Mouse (Mus musculus) layer of hippocampus, postnatal 14 days (tissue): ENCODE measurements around the gene Ahcyl2. TPM values are rescaled to one million over a fixed set of nuclear protein-coding genes. Genes with fewer than 3 reads are reported as not detected.
A peak's percentile ranks its signal among the peaks of the same experiment; 100 is the strongest.
"Not testable (repeated sequence)": the region's sequence is repeated elsewhere in the genome, so short reads cannot be mapped to it uniquely, and the experiment has no call there.

ENCODE experiments used
- DNase-seq, 2 experiments: peaks; one replicate each; pipeline ENCODE4 v3.0.0; 2021 to 2022; ENCODE audit warnings: low spot score in 2 of 2, mixed read lengths in 1 of 2
- long read RNA-seq, 2 experiments: library from polyadenylated mRNA; stranded (forward); transcript quantifications; one replicate each; pipeline ENCODE4 v2.0.0; 2021
- total RNA-seq, 2 experiments: library from RNA; stranded (reverse); gene quantifications; 2 replicates each; pipeline ENCODE4 v1.2.3; 2021

Ahcyl2 gene
- 100 to 1,000 TPM; 160 to 162 TPM for total RNA-seq
- long read RNA-seq, experiment 1, full-length matches to known transcripts: 8 of 19 reads
- long read RNA-seq, experiment 1, partial matches to known transcripts: 1 of 19 reads
- long read RNA-seq, experiment 1, other reads (novel, unspliced or antisense): 10 of 19 reads
- long read RNA-seq, experiment 2, full-length matches to known transcripts: 12 of 34 reads
- long read RNA-seq, experiment 2, partial matches to known transcripts: 2 of 34 reads
- long read RNA-seq, experiment 2, other reads (novel, unspliced or antisense): 20 of 34 reads

GRCm38 (mm10) chr6:29767813-29768660, at the start of gene Ahcyl2:
Gene Ahcyl2, plus strand, starts transcription at chr6:29768011.
- DNase-seq: peak; percentile 92 to 97

DNA sequence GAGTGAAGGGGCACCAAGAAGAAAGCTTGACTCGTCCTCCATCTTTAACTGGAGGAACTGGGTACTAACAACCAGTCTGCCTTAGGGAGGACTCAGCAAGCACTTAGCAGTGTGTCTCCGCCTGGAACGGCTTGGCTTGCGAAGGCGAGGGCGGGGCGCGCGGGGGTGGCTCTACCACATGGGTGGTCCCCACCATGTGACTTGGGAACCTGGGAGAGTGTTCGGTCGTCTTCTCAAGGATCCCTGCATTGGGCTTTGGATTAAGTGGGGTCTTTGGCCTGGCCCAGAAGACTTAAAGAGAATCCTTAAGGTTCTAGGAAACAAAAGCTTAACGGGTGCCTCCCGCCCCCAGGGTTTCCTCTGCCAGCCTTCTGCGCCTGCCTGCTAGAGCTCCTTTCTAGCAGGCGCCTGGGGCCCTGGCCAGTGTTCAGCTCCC, 48.9 kb upstream of the Ahcyl2 start:
- peak; percentile 57 to 73 for DNase-seq

DNA sequence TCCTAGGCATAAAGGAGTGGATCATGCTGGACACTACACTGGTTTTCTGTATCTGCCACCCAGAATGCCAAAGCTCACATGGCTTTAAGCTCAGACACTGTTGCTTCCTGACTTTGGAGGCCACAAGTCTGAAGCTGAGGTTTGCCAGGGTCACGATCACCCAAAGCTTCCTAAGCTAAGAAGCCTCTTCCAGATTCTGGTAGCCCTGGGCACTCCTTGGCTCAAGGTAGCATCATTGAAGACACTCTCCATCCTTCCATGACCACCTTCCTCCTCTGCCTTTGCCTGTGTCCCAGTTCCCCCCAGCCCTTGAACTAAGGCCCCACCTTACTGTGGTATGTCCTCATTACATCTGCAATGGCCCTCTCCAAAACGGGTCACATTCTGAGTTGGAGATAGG, 45.9 kb upstream of the Ahcyl2 start:
- no peak for DNase-seq

DNA sequence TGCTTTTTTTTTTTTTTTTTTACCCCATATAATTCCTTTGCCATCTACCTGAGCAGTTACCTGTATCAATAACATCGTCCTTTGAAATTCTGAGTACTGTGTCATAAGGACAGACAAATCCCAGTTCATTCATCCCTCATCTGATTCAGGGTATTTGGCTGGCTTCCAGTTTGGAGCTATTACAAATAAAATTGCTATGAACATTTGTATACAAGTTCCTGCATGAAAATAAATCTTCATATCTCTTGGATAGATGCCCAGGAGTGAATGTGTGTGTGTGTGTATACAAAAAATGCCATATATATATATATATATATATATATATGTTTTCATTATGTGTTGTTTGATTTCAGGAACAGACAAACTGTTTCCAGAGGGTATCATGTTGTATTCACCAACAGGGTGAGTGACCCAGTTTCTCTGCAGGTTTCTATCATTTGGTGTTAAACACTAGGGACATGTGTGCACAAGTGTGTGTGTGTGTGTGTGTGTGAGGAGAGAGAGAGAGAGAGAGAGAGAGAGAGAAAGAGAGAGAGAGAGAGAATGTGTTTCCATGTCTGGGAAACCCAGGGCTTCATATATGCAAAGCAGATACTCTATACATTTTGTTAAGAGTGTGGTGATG, 41.1 kb upstream of the Ahcyl2 start:
- no peak for DNase-seq

- no peak for DNase-seq
Observed at GRCm38 (mm10) chr6:29728035-29728434, 39.8 kb upstream of the Ahcyl2 start.

DNA sequence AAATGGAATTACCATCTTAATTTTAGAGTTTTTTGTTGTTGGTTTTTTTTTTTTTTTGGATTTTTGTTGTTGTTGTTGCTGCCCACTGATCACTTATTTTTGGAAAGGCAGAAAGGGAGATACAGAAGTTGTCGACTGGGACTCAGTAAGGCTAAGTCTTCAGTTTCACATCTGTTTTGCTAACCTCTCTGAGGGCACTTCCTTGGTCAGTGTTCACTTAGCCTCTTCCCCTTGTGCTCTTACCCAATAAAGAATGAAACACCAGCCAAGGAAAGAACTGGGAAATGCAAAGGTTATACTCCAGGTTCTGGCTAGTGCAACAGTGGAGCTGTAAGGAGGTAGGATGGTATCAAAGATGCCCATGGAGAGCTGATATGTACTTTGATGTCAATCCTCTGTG, 38.3 kb upstream of the Ahcyl2 start:
- no peak for DNase-seq

DNA sequence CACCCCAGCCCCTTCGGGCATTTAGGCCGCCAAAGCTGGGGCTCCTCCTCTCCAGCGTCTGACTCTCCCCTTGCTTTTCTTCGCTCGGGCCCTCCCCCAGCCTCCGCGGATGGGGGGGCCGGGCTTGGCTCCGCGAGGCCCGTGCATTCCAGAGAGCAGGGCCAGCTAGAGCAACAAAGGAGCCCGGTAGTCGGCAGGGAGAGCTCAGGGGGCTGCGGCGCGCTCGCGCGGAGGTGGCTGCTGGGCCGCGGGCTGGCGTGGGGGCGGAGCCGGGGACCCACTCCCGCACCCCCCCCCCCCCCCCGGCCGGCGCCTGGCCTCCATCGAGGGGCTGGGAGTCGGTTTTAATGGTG, 32.5 kb upstream of the Ahcyl2 start, which contains the start of gene Smo:
Gene Smo (plus strand): TSS at position 168 of the 353 bp plus-strand sequence.
- peak; percentile 55 to 63 for DNase-seq

- DNase-seq: peak in 1 of 2 experiments; percentile 32
Observed at GRCm38 (mm10) chr6:29735689-29736451, 31.9 kb upstream of the Ahcyl2 start.

DNA sequence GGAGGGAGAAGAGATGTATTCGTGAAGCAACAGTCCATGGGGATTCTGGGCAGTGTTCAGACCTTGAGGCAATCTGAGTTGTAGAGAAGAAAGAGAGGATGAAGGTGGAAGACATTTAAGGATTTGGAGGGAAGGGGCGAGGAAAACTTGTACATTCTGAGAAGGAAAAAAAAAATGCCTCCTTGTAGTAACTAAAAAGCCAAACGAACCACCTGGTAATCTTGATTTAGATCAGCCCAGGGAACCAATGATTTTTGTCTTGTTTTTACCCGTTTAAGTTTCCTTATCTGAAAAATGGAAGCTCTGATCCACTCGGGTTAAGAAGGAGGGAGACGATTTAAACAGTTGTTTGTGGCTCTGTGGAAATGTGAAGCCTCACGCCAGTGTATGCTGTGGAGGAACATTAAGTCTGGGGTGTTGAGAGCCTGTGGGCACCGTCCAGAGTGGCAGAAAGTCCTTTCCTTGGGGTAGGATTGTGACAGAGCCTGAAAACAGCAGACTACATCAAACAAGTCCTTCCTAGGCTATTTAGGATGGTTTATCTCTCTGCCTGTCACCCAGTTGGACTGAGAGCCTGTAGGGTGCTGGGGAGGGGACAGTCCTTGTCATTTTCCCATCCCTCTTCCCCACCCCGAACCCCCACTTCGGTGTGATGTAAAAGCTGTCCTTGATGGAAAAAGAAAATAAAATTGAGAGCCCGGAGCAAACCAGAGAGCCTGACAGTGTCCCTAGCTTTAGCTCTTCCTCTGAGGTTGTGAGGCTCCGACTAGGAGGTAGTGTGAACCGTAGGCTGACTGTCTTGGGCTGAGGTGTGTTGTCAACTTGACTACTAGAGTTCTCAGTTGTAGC, 31.0 kb upstream of the Ahcyl2 start:
- no peak for DNase-seq

GRCm38 (mm10) chr6:29751466-29752152, 16.2 kb upstream of the Ahcyl2 start:
- DNase-seq: peak in 1 of 2 experiments; percentile 65

DNA sequence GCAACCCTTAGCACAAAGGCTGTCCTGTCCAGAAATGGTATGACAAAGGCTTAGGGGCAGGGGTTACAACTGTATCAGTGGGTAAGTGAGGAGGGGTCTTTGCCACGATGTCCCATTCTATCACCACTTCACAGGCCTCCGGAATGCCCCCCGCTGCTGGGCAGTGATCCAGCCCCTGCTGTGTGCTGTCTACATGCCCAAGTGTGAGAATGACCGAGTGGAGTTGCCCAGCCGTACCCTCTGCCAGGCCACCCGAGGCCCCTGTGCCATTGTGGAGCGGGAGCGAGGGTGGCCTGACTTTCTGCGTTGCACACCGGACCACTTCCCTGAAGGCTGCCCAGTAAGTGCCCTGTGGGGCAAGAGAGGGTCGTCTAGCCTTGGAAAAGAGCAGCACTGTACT, 14.5 kb upstream of the Ahcyl2 start:
- no peak for DNase-seq

DNA sequence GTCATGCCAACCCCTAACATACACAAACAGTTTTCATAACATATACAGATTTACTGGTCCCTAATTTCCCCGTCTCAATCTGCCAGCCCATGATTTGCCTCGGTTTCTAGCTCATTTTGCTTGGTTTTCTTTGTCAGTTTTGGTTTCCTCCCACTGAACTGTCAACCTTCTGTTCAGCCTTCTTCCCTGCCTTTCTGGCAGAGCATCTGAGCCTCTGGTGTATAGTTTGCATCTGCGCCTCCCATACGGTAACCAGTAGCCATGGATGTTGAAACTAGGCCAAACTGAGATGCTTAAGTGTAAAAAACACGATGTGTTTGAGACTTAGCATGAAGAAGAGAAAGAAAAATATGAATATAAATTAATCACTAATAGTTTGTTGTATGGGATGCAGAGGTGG, 11.8 kb upstream of the Ahcyl2 start:
- DNase-seq: peak in 1 of 2 experiments; percentile 75

- no peak for DNase-seq
Observed at GRCm38 (mm10) chr6:29756476-29756875, 11.3 kb upstream of the Ahcyl2 start.

DNA sequence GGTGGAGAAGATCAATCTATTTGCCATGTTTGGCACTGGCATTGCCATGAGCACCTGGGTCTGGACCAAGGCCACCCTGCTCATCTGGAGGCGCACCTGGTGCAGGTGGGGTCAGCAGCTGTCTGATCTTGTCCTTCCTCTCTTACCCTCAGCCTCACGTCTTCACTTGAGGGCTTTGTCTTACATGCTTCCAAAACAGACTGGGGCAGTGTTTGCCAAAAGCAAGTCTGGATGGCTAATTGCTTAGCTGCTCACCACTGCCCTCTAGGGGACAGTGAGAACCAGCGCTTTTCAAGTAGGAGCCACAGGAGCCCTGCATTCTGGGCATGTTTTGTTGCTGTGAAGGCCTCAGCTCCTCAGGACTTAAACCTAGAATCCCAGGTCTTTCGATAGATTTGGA, 9.4 kb upstream of the Ahcyl2 start:
- DNase-seq: peak; percentile 75 to 87

GRCm38 (mm10) chr6:29759012-29759679, 8.7 kb upstream of the Ahcyl2 start:
- DNase-seq: no peak

DNA sequence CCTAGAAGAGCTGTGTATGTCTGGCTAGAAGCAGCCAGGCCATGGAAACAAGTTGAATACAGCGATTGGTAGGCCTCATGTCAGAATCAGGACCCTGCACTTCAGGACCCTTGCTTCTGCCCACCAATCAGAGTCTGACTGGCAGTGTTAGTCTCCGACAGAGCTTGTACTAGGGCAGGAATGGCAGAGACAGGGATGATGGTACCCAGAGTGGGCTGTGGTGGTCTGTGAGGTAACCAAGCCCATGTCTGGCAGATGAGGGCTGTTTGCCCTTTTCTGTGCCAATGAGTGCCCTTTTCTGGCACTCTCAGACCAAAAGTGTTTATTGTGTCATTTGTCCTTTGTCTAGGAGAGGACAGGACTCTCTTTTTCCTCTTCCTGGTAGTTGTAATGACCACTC, 7.4 kb upstream of the Ahcyl2 start:
- not testable (repeated sequence) for DNase-seq

DNA sequence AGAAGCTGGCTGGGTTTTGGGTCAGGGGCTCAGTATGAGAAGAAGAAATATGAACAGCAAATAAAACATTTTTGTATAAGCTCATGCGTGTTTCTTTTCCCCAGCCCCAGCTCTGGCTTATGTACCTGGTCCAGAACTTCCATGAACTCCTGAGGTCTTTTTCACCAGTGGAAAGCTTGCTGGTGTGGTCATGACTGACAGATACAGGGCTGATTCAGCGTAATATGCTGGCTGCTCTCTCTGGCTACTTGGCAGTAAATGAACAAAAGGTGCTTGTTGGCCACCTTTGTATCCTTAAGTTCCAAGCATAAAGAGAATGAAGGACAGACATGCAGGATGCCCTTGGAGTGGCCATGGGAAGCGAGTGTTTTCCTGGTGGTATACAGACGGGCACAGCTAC, 6.5 kb upstream of the Ahcyl2 start:
- no peak for DNase-seq

- DNase-seq: no peak
Observed at GRCm38 (mm10) chr6:29762524-29762923, 5.3 kb upstream of the Ahcyl2 start.

- DNase-seq: no peak
Observed at GRCm38 (mm10) chr6:29766874-29767273, 937 bp upstream of the Ahcyl2 start.
